ENCODE assay signal across 9 mouse cellular contexts in genomic region chr2:75208821-75209758, GRCm38 (mm10).
DNase-seq lines count a peak whose midpoint lies in the region; ATAC-seq and TF ChIP-seq lines count a peak whose summit lies in the region.
"Had no signal": no experiment of that assay in that cellular context is flagged by ENCODE, and none has a peak within 500 bp of the region (broad histone marks: within the 10 kb centered on the region; RNA-seq: fewer than 3 reads in every experiment).

No protein-coding gene starts in this region.

- H3K4me3 ChIP-seq in testis, adult 2 months (ENCODE audit: control insufficient read depth, low read depth, low read length): peak overlapping the region; percentile 12
- no peak overlapping the region for H3K4me3 ChIP-seq in heart, embryonic 13.5 days

- ATAC-seq in heart, embryonic 13.5 days (ENCODE audit: extremely low read depth, insufficient number of reproducible peaks, low FRiP score, low TSS enrichment): no peak

- H3K9me3 ChIP-seq in heart, embryonic 13.5 days: no peaks in the 10 kb centered on the region

- peak overlapping the region; percentile 11 for H3K4me2 ChIP-seq in heart, embryonic 13.5 days

- H3K27me3 ChIP-seq in testis, adult 2 months (ENCODE audit: control insufficient read depth, insufficient read depth, low read length): no peaks in the 10 kb centered on the region
- no peaks in the 10 kb centered on the region for H3K27me3 ChIP-seq in heart, embryonic 13.5 days (replicated peaks)

- no peak for DNase-seq in testis, postnatal 14 days (ENCODE audit: low spot score)
- DNase-seq in kidney, postnatal 25 days: peak; percentile 40 to 67
- peak; percentile 40 for DNase-seq in testis, postnatal 10 days (ENCODE audit: low spot score)
- no peak for DNase-seq in urinary bladder, postnatal 14 days (ENCODE audit: low spot score)
- DNase-seq in right cerebral cortex, postnatal 36 days (ENCODE audit: low spot score in 2 of 2): no peak
- no peak for DNase-seq in liver
- DNase-seq: thymus, postnatal 25 days had no signal

- TF ChIP-seq CTCF in testis, adult 2 months (IDR thresholded peaks at IDR 0.05; ENCODE audit: control insufficient read depth, insufficient read depth, insufficient replicate concordance, low read depth, low read length): no peak

- no peak overlapping the region for H3K9ac ChIP-seq in heart, embryonic 13.5 days

- 67% methylated on average over 27 of the region's 27 CpGs for WGBS in heart, embryonic 13.5 days

- no peak for TF ChIP-seq POLR2A in testis, adult 2 months (IDR thresholded peaks at IDR 0.05; ENCODE audit: control insufficient read depth, low read depth, low read length)

- no peaks in the 10 kb centered on the region for H3K36me3 ChIP-seq in testis, adult 2 months (ENCODE audit: control insufficient read depth, insufficient read depth, low read length)
- H3K36me3 ChIP-seq in heart, embryonic 13.5 days: no peaks in the 10 kb centered on the region

- no peak overlapping the region for H3K27ac ChIP-seq in testis, adult 2 months (ENCODE audit: control insufficient read depth, insufficient read depth, low read depth, low read length)
- H3K27ac ChIP-seq in heart, embryonic 13.5 days (replicated peaks): no peak overlapping the region

- peaks cover 8% of the 10 kb centered on the region for H3K4me1 ChIP-seq in testis, adult 2 months (ENCODE audit: control insufficient read depth, insufficient read depth, low read length)
- H3K4me1 ChIP-seq in heart, embryonic 13.5 days: peaks cover 8% of the 10 kb centered on the region; the same call in 1 of the 2 replicates

Comparison
In these comparisons a context has a peak if more than half of its experiments do, and no peak if none do; other contexts are left out.
1. DNase-seq: peak in kidney, postnatal 25 days (2 of 2) and testis, postnatal 10 days (single experiment); none in testis, postnatal 14 days (single experiment), urinary bladder, postnatal 14 days (single experiment), right cerebral cortex, postnatal 36 days (0 of 2) and liver (single experiment).